Mouse (Mus musculus) myocyte (in vitro differentiated cells): Measurements from ENCODE around the gene Ubald2.

Experiments used
- CEBPB ChIP-seq: IDR thresholded peaks from 2 replicates; pipeline ENCODE4 v1.6.1; 2011; ENCODE audit warnings: mild to moderate bottlenecking, moderate library complexity; ENCODE audit not compliant: poor library complexity, insufficient read depth, severe bottlenecking
- MAX ChIP-seq: IDR thresholded peaks from one replicate; pipeline ENCODE4 v1.6.1; 2011; ENCODE audit warnings: low read depth, mild to moderate bottlenecking, control low read depth
- POLR2A ChIP-seq: IDR thresholded peaks from one replicate; pipeline ENCODE4 v1.6.1; 2011; ENCODE audit warnings: low read depth, mild to moderate bottlenecking, control low read depth, moderate library complexity; ENCODE audit not compliant: insufficient read length
- USF1 ChIP-seq: IDR thresholded peaks from one replicate; pipeline ENCODE4 v1.6.1; 2011; ENCODE audit warnings: low read depth, mild to moderate bottlenecking, control low read depth, moderate library complexity

- TF ChIP-seq POLR2A: no peak
- TF ChIP-seq USF1: no peak
- TF ChIP-seq MAX: no peak
- TF ChIP-seq CEBPB: no peak
Observed at GRCm38 (mm10) chr11:116437541-116437940, 3.6 kb downstream of the Ubald2 start.
